Mouse (Mus musculus) heart, postnatal 25 days (tissue): ENCODE measurements around the gene Ltv1. TPM values are rescaled to one million over a fixed set of nuclear protein-coding genes. Genes with fewer than 3 reads are reported as not detected.
"Not testable (repeated sequence)": the region's sequence is repeated elsewhere in the genome, so short reads cannot be mapped to it uniquely, and the experiment has no call there.

Experiments
- DNase-seq: peaks from one replicate; pipeline ENCODE4 v3.0.0; 2022; ENCODE audit warnings: low spot score
- intact Hi-C: fragments of 180-260 bp; cut with DNase I; formaldehyde crosslinking; loops from one replicate; pipeline ENCODE4 v1.15.1; 2025
- total RNA-seq, 2 experiments: library from RNA; stranded (reverse); gene quantifications; 2 replicates each; pipeline ENCODE4 v1.2.3; 2021

Ltv1 gene
- total RNA-seq, 2 experiments from 2014 or later: 22.9 to 25.0 TPM

DNA sequence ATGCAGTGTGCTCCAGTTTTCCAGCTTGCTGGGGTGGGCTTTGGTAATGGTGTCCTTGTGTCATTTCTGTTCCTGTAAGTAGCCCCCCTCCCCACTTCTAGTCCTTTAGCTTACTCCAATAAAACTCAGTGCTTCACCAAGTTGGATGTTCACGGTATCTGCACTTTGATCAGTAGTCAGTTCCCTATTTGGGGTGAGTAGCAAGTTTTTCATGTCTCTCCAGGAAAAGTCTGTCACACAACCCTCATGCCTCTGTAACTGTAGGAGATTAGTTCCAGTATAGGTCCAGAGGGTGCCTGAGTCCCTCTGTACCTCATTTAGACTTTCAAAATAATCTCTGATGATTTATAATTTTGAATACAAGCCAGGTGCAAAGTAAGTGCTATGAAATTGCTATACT, 6.3 kb upstream of the Ltv1 start:
- intact Hi-C loops: loop anchor here (5.0 kb wide), 1 partner anchor 128 kb away; no protein-coding TSS in a partner anchor
- DNase-seq: no peak

DNA sequence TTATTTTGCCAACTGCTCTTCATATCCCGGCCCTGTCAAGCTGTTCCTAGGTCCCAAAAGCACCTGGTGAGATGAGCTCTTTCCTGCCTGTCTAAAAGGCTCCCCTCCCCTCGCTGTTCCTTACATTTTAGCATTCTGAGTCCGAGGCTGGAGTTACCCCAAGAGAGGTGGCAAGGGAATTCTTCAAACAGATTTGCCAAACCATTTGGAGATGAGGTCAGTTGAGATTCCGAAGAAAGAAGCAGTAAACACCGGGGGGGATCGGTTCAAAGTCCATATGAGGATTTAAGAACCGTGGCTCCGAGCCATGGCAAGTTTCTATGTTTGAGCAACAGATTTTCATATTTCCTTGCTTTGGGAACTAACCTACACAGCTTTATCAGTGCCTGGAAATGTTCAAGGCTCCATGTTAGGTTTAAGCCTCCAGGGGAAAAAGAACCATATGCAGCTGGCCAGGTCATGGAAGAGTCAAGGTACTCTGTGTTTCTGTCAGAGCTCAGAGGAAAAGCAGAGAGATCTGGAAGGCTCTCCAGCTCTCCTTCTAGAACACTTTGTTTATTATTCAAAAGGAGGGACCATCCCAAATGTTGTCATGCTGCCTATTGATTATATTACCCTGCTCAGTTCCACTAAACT, 4.0 kb upstream of the Ltv1 start:
- intact Hi-C loops: loop anchor here (5.0 kb wide), 1 partner anchor 130 kb away; no protein-coding TSS in a partner anchor
- no peak for DNase-seq

DNA sequence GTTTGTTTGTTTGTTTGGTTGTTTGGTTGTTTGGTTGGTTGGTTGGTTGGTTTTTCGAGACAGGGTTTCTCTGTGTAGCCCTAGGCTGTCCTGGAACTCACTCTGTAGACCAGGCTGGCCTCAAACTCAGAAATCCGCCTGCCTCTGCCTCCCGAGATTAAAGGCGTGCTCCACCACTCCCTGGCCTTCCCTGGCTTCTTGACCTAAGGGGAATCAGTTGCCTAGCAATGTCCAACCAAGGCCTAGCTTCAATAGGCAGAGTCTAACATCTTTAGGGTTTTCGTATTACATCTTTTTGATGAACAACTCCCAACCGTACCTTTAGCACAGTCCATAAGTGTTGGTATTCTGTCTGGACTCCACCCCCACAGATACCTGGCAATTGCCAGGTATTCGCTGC, 528 bp upstream of the Ltv1 start:
- DNase-seq, intact Hi-C loops: not testable (repeated sequence)

DNA sequence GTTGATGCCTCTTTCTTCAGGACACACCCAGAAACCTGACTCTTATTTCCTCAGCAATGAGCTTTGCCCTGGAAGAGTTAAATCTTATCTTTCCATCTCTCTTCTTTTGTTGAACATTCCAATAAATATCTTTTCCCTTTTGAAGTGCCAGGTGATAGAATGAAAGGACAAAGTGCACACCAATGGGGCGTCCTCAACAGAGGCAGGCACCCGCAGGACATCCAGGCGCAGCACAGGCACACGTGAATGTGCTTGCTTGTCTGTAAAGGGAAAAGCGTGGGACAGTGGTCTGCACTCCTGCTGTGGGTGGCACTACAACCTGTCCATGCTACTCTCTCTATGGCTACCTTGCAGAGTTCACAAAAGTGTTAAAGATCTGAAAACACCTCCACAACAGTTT, 3.1 kb downstream of the Ltv1 start:
- intact Hi-C loops: no loop called here
- DNase-seq: no peak

DNA sequence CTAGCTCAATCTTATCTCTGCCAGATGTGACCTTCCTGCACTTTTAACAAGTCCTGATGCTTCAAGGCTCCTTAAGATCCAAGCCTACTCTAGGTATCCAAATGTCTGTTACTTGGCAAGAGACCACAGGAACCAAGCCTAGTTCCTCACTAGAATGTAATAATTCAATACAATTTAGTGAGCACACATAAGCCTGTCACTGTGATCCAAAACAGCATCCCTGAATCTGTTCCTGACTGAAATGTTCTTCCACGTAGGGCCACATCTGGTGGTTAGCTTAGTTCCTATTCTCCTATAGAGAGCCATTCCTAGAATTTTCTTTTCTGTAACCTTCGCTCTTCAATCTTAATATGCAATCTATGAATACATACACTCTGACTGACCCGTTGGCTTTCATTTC, 6.2 kb downstream of the Ltv1 start:
- no peak for DNase-seq
- intact Hi-C loops: no loop called here

DNA sequence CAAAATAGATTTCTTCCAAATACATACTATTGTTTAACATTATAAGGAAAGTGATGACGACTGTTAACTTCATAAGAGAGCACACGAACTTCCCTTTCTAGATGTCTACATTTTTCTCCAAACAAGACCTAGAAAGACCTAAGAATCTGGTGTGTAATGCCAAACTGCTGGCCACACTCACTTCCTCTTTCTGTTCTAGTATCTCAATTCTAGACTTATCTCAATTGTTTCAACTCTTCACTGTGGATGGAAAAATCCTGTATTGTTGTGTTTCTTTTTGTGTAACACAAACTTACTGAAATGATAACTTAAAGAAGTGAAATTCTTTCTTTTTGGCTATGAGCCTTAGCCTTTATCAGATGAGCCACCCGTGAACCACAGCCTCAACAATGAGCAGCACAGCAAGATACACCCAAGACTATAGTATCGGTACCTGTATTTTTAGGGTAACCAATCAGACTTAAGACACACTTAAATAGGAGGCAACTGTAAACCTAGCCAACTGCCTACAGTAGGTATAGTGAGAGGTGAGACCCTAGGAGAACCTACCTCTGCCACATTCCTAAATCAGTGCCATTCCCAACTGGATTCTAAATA, 8.7 kb downstream of the Ltv1 start:
- intact Hi-C loops: no loop called here
- no peak for DNase-seq

DNA sequence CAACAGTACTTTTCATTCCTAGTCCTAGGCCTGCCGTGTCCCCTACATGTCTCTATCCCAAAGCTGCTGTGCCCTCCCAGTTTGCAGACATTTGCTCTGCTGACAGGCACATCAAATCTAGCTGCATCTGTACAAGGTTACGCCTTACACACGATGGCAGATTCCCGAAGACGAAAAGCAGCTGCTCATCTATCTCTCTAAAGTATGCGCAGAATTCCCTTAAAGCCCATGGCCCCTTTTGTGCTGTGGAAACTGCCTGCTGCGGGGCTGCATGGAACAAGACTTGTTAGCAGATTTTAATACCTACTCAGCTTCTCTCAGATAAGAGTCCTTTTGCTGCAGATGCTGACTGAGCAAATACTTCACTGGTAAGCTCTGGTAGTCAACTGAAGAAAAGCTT, 12.8 kb downstream of the Ltv1 start:
- DNase-seq: no peak
- intact Hi-C loops: no loop called here

DNA sequence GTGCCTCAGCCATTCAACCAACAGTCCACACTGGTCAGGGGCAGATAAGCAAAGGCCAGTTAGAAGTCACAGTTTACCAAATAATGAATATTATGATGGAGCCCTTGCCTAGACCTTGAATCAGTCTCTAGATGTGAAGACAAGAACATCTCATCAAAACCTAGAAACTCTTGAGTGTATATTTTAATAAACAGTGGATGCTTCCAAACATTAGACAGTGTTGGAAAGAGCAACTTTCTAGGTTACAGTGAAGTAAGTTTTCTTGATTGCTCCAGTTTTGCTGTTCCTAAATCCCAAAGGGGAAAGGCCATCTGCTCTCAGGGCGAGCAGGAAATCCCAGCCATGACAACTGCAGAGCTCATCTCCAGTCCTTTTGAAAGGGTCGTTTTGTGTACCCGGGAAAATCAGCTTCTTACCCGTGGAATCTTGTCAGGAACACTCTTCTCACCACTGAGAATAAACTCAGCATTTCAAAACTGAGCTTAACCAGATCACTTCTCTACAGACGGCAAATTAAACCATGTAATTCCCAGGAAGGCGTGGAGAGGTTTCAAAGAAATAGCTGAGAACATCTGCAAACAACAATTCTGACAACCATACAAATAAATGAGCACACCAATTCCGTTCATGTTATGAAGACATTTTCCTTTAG, 14.9 kb downstream of the Ltv1 start, which contains the start of gene Zc2hc1b:
Gene Zc2hc1b (minus strand): TSS at position 51 of the 652 bp plus-strand sequence.
- no peak for DNase-seq
- intact Hi-C loops: no loop called here

DNA sequence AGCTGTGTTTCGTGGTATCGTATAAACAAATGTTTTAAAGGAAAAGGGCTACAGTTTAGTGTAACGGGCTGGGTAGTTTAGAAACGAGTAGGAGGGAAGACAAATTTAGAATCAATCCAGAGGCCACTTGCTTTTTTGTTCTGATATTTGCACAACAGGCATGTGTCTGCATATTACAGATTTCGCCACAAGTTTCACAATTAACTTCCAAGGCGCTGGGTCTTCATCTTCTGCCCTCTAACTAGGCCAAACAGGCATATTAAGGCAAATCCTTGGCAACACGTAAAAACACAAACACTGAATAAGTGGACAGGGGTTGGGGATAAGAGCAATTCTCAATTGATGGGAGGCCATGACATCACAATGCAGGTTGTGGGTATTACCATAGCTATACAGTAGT, 17.1 kb downstream of the Ltv1 start:
- DNase-seq: no peak
- intact Hi-C loops: no loop called here

DNA sequence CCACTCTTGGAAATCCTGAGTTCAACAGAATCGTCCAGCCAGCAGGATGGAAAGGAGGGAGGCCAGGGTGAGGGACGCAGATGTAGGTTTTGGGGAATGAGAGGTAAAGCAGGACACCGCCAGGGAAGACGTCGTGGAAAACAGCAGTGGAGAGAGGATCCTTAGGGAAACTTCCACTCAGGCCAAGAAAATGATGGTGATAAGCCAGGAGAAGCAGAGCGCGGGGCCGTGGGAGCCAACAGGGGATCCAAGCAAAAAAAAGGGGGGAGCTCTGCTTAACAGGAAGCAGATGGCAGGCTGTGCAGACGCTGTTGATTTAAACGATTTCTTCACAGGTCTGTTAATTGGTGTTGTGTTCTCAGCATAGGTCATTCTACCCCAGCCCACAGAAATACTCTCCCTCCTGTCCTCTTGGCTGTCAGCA, 20.2 kb downstream of the Ltv1 start:
- intact Hi-C loops: no loop called here
- no peak for DNase-seq

DNA sequence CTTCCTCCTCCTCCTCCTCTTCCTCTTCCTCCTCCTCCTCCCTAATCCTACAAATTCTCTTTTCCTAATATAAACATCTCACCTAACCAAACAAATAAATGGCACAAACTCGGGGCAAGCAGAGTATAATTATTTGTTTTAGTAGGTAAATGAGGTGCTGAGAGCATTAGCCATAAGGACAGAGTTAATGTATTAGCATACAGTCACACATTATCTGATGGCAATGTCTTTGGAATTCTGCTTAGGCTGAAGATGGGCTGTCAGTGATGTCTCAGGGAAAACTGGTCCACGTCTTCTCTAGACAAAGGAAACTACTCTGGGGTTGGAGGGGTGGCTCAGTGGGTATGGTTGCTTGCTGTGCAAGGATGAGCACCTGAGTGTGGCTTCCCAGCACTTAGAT, 21.5 kb downstream of the Ltv1 start:
- DNase-seq: no peak
- intact Hi-C loops: no loop called here

DNA sequence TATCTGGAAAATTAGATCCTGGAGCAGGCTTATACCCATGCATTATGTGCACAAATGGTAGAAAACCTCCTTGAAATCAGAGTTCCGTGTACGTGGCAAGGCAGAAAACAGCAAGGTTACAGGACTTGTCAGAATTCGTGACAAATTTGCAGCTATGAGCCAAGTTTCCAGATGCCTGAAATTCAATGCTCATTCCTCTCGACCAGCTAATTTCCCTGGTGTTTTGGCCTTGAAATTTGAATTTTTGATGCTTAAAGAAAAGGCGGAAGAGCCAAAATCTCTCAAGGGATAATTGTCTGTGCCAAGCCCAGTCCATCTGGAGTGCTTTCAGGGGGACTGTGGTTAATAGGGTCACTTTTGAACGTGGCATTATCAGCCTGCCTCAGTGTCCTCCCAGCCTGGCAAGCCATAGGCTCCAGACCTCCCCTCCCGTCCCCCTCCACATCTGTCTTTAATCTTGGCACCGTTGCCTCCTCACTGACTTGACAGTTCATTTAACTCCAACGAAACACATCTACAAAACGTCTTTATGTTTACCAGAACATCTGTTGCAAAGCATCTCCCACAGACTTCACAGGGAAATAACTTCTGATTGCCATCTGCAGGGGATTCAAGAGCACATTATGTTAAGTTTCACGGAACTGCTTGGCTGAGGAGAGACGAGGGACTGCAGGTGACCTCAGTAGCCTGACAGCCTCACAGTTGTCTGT, 22.1 kb downstream of the Ltv1 start:
- intact Hi-C loops: no loop called here
- DNase-seq: no peak

DNA sequence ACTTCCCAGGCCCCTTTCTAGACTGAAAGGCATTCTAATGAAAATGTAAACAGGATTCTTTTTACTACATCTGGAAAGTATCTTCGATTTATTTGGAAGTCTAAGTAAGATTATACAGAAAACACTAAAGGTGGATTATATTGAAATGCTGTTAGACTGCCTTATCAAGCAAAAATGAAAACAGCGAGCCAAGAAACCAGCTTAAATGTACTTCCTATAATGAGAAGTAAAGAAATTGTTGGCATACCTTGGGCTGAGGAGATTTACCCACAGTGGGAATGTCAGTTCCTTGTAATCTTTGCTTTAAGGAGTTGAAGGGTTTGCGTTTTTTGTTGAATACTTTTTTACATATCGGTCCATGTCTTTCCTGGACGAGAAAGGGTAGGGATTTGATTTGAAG, 24.5 kb downstream of the Ltv1 start:
- intact Hi-C loops: no loop called here
- DNase-seq: no peak

DNA sequence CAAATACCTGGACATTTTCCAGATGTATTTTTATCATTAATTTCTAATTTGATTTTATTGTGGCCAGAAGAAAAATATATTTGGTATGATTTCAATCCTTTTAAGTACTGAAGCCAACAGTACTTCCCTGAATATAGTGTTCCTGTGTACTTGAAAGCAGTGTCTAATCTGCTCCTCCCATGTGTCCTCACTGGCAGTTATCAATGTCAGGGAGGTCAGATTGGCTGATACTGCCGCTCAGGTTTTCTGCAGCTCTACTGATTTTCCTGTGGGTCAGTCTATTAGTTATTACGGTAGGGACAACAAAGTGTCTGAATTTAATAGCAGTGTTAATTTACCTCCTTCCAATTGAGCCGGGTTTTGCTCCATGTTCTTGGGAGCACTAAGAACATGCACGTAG, 30.9 kb downstream of the Ltv1 start:
- intact Hi-C loops: no loop called here
- DNase-seq: no peak

DNA sequence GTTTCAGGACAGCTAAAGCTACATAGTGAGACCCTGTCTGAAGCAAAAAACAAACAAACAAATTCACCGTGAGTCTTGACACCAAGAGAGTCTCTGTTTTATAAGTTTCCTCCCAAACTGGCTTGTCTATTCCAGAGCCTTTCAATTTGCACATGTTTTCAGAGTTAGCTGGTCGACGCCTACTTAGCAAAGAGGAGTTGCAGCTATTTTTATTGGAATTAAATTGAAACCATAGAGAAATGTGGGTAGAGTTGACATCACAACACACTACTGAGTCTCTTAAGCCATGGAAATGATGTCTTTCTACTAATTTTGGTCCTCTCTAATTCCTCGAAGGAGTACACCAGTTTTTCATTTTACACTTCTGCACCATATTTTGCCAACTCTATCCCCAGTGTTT, 32.1 kb downstream of the Ltv1 start:
- intact Hi-C loops: no loop called here
- no peak for DNase-seq

DNA sequence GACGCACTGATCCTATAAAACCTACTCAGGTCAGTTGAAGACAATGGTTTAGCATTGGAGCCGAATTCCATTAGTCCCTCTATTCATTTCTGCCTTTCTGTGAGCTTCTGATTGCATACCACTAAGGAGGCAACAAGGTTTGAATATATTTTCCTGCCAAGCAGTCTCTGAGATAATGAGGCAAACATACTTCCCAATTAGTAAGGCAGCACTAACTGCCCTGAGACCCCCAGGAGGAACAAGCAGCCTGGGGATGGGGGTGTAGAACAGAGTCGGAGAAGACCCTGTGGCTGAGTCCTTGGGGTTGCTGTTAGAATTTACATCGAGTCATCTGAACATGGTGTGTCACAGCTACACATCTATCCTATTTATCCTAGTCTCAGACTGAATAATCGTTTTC, 37.6 kb downstream of the Ltv1 start:
- intact Hi-C loops: no loop called here
- no peak for DNase-seq

DNA sequence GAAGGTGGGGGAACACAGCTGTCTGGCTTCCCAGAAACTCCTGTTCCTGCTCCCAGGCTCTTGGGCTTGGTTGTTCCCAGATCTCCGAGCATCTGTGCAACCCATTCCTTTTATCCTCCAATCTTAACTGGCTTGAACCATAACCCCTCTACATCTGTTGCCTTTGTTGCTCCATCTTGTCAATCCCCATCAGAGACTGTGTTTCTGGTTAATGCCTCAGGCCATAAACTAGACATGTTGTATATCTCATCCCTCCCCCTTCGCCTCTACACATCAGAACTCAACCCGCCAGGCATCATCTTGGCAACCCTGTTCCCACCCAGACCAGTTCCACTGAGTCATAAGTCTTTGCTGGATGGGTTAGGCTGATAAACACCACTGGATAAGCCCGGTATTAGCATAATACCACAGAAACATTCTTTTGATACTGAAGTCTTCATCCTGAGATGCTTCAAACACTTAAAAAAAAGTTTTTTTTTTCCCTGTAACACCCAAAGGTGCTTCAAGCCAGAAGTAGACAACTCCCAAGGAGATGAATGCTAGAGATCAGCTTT, 40.1 kb downstream of the Ltv1 start:
- intact Hi-C loops: no loop called here
- no peak for DNase-seq

DNA sequence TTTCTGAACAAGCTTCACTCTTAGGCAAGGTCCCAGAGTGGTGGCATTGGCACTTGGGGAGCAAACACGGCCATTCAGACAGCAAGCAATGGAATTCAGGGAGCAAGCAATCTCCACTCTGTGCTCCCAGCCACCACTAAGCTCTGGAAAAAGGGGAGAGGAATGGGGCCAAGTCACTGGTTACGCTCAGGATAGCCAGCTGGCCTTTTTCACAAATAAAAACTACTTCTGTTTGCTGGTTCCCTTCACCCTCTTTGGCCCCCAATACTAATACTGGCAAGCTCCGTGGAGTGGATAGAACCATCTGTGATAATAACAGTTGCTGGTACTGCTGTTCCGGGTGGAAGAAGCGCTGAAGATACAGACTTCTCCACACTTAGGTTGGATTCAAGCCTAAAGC, 41.6 kb downstream of the Ltv1 start:
- no peak for DNase-seq
- intact Hi-C loops: no loop called here

DNA sequence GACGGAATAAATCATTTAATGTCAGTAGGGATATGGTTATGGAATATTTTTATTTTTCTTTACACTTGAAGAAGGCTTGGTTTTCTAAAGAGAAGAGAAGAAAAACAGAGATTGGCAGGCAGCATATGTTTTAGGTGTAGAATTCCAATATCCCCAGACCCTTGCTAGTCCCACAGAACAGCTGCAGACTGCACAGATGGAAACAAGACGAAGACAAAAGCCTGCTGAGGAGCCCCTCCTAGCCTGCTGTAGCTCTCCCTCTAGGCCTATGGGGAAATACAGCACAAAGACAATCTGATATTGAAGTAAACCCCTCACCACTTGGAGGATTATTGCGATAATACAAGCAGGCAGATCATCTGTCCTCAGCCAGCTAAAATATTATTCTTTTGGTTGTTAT, 42.5 kb downstream of the Ltv1 start:
- intact Hi-C loops: no loop called here
- no peak for DNase-seq

DNA sequence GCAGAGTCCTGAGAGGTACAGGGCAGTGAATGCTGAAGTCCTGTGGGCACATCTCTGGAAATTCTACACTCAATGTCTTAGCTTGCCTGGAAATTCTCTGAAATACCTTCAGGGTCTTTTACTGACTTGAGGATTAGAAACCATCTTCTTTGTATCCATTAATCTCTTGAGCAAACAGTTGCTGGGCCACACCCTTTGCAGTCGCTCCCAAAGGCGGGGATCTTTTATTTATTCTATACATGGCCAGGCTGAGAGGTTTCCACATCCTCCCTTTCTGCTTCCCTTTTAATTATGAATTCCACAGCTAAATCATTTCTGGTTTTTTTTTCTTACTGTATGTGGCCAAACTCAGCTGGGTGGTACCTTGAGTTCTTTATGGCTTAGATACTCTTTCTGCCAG, 52.5 kb downstream of the Ltv1 start:
- DNase-seq: no peak
- intact Hi-C loops: no loop called here

DNA sequence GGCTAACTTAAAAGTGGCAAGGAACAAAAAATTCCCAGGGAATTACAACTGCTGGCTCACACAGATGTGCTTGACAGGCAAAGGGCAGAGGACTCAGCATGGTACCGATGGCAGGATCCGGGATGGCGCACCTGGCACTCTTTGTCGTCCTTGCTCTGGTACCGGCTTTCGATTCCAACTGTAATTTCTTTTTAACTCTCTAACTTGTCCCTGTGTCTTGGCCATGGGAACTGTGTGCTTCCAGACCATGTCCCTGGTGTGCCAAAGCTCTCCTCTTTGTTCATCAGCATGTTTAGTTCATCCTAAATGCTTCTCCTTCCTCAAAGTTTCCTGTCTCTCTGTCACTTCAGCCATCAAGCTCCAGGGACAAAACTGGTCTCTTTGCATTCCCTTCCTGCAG, 55.1 kb downstream of the Ltv1 start:
- intact Hi-C loops: no loop called here
- DNase-seq: no peak
